19 mouse cellular contexts compared by ENCODE assay signal in the genomic region with DNA sequence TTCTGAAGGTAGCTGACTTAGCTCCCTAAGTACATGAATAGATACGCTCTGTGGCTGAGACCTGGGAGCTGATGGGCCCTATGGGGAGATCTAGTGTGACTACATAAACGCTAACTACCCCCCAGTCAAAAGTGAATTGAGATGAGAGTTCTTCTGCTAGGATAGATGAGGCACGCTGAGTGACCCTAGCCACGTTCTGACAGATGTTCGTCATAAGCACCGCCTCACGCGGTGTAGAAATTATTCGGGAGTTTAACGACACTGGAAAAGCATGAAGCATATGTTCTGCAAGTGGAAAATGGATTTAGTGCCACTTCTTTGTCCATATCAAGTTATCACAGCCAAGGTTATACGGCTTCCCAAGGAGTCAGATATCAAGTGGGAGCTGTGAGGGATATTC.
DNase-seq lines count a peak whose midpoint lies in the region; ATAC-seq and TF ChIP-seq lines count a peak whose summit lies in the region.
"Had no signal": no experiment of that assay in that cellular context is flagged by ENCODE, and none has a peak within 500 bp of the region (broad histone marks: within the 10 kb centered on the region; RNA-seq: fewer than 3 reads in every experiment).

No protein-coding gene starts in this region.

- H3K4me2 ChIP-seq in forebrain, postnatal 0 days (ENCODE audit: low read depth) = no peak overlapping the region
- H3K4me2 ChIP-seq in forebrain, embryonic 11.5 days (ENCODE audit: low read depth, low read length, severe bottlenecking) = no peak overlapping the region
- H3K4me2 ChIP-seq in limb, embryonic 14.5 days (replicated peaks; ENCODE audit: low read depth, low read length, severe bottlenecking) = peak overlapping the region; percentile 19; the same call in 1 of the 2 replicates
- H3K4me2 ChIP-seq: liver, embryonic 11.5 days; midbrain, embryonic 13.5 days had no signal

- TF ChIP-seq CTCF in forebrain, postnatal 0 days (IDR thresholded peaks at IDR 0.05; ENCODE audit: low read depth) = no peak
- no peak for TF ChIP-seq CTCF in layer of hippocampus, adult 2 months (conservative IDR thresholded peaks at IDR 0.05)
- no peak for TF ChIP-seq CTCF in cortical plate, adult 2 months (IDR thresholded peaks at IDR 0.05; ENCODE audit: extremely low read depth, insufficient read depth, low read length)

- peak overlapping the region; percentile 59 for H3K27ac ChIP-seq in forebrain, postnatal 0 days (ENCODE audit: low read depth, low read length)
- H3K27ac ChIP-seq in forebrain, embryonic 11.5 days (ENCODE audit: low read depth, low read length) = no peak overlapping the region
- peak overlapping the region; percentile 36; the same call in 1 of the 2 replicates for H3K27ac ChIP-seq in layer of hippocampus, adult 2 months
- peak overlapping the region; percentile 87 for H3K27ac ChIP-seq in cortical plate, adult 2 months (ENCODE audit: insufficient read depth, low read length)
- H3K27ac ChIP-seq in limb, embryonic 14.5 days (replicated peaks; ENCODE audit: low read depth, low read length) = peak overlapping the region; percentile 39; the same call in 1 of the 2 replicates
- H3K27ac ChIP-seq: midbrain, embryonic 13.5 days had no signal

- H3K9me3 ChIP-seq in forebrain, postnatal 0 days (ENCODE audit: low read length) = no peaks in the 10 kb centered on the region
- H3K9me3 ChIP-seq in forebrain, embryonic 11.5 days (ENCODE audit: control insufficient read depth, low read length) = no peaks in the 10 kb centered on the region
- H3K9me3 ChIP-seq in limb, embryonic 14.5 days (ENCODE audit: control insufficient read depth, low read length) = no peaks in the 10 kb centered on the region
- H3K9me3 ChIP-seq: heart, embryonic 12.5 days; midbrain, embryonic 13.5 days had no signal

- 85% methylated on average over 11 of the region's 11 CpGs for WGBS in forebrain, postnatal 0 days
- 94% methylated on average over 11 of the region's 11 CpGs for whole genome bisulfite sequencing in forebrain, embryonic 11.5 days
- WGBS in limb, embryonic 14.5 days = 48% methylated on average over 11 of the region's 11 CpGs

- peaks cover 33% of the 10 kb centered on the region for H3K36me3 ChIP-seq in forebrain, postnatal 0 days (ENCODE audit: insufficient read depth)
- no peaks in the 10 kb centered on the region; the same call in 1 of the 2 replicates for H3K36me3 ChIP-seq in forebrain, embryonic 11.5 days (ENCODE audit: control insufficient read depth, insufficient read depth, low read length)
- H3K36me3 ChIP-seq in limb, embryonic 14.5 days (ENCODE audit: control insufficient read depth, insufficient read depth, low read length) = 0 out of 2 replicates have a peak, but pooled peaks cover 4% of the 10 kb centered on the region
- H3K36me3 ChIP-seq: heart, embryonic 12.5 days had no signal

- no peak for DNase-seq in forebrain, postnatal 0 days
- DNase-seq in forebrain, embryonic 11.5 days (ENCODE audit: low spot score) = no peak
- DNase-seq in layer of hippocampus, adult 2 months (ENCODE audit: low spot score in 2 of 2) = no peak
- no peak for DNase-seq in layer of hippocampus, adult 8-10 months (ENCODE audit: low spot score in 2 of 2)
- peak; percentile 55 for DNase-seq in limb, embryonic 14.5 days (ENCODE audit: low spot score)
- no peak for DNase-seq in right cerebral cortex, adult 2 months (ENCODE audit: low spot score in 2 of 2)
- DNase-seq: adrenal gland, postnatal 25 days; cerebellum, adult 11 months; cerebellum, postnatal 14 days; lung, adult 18-20 months; spleen, adult 18-20 months; thymus, postnatal 4 days had no signal

- peaks cover 15% of the 10 kb centered on the region for H3K4me1 ChIP-seq in forebrain, postnatal 0 days (ENCODE audit: insufficient read depth)
- no peaks in the 10 kb centered on the region for H3K4me1 ChIP-seq in forebrain, embryonic 11.5 days (replicated peaks; ENCODE audit: control insufficient read depth, insufficient read depth, low read length)
- peaks cover 13% of the 10 kb centered on the region for H3K4me1 ChIP-seq in cortical plate, adult 2 months (ENCODE audit: control insufficient read depth, insufficient read depth, low read length)
- peaks cover 15% of the 10 kb centered on the region for H3K4me1 ChIP-seq in limb, embryonic 14.5 days (ENCODE audit: control insufficient read depth, insufficient read depth, low read length)

- no peaks in the 10 kb centered on the region for H3K27me3 ChIP-seq in forebrain, postnatal 0 days (ENCODE audit: insufficient read depth, low read length)
- no peaks in the 10 kb centered on the region for H3K27me3 ChIP-seq in forebrain, embryonic 11.5 days (ENCODE audit: control insufficient read depth, insufficient read depth, low read length)
- H3K27me3 ChIP-seq in limb, embryonic 14.5 days (ENCODE audit: control insufficient read depth, insufficient read depth, low read length) = no peaks in the 10 kb centered on the region
- H3K27me3 ChIP-seq: CH12.LX; midbrain, embryonic 13.5 days had no signal

- no peak overlapping the region for H3K9ac ChIP-seq in forebrain, postnatal 0 days
- H3K9ac ChIP-seq in forebrain, embryonic 11.5 days (ENCODE audit: low read length) = no peak overlapping the region
- no peak overlapping the region for H3K9ac ChIP-seq in limb, embryonic 14.5 days (ENCODE audit: low read depth, low read length, severe bottlenecking)
- H3K9ac ChIP-seq: heart, embryonic 12.5 days; midbrain, embryonic 13.5 days had no signal

- TF ChIP-seq POLR2A in cortical plate, adult 2 months (IDR thresholded peaks at IDR 0.05; ENCODE audit: extremely low read depth, insufficient read depth, low read length) = no peak
- no peak for TF ChIP-seq POLR2A in limb, embryonic 14.5 days (IDR thresholded peaks at IDR 0.05; ENCODE audit: borderline replicate concordance, extremely low read depth, insufficient read depth, insufficient read length)

- no peak for ATAC-seq in forebrain, postnatal 0 days
- ATAC-seq in forebrain, embryonic 11.5 days (replicated peaks; ENCODE audit: low FRiP score) = no peak
- ATAC-seq in limb, embryonic 14.5 days (ENCODE audit: low FRiP score, low read depth) = peak; percentile 74
- ATAC-seq: hindbrain, embryonic 16.5 days; intestine, embryonic 16.5 days; midbrain, embryonic 13.5 days had no signal

- no peak overlapping the region for H3K4me3 ChIP-seq in forebrain, postnatal 0 days (ENCODE audit: low read depth, low read length)
- H3K4me3 ChIP-seq in forebrain, embryonic 11.5 days (ENCODE audit: low read depth, low read length) = no peak overlapping the region
- H3K4me3 ChIP-seq in layer of hippocampus, adult 2 months = no peak overlapping the region
- H3K4me3 ChIP-seq in cortical plate, adult 2 months (ENCODE audit: insufficient read depth, low read length) = no peak overlapping the region
- H3K4me3 ChIP-seq in limb, embryonic 14.5 days (replicated peaks; ENCODE audit: low read length) = no peak overlapping the region
- H3K4me3 ChIP-seq: heart, embryonic 12.5 days; midbrain, embryonic 13.5 days had no signal
